Mouse (Mus musculus) cerebellum, adult 11-12 months (tissue): Measurements from ENCODE around the gene Sbds.

Experiments used
- DNase-seq: peaks from one replicate; pipeline ENCODE4 v3.0.0; 2022

The Sbds gene

DNA sequence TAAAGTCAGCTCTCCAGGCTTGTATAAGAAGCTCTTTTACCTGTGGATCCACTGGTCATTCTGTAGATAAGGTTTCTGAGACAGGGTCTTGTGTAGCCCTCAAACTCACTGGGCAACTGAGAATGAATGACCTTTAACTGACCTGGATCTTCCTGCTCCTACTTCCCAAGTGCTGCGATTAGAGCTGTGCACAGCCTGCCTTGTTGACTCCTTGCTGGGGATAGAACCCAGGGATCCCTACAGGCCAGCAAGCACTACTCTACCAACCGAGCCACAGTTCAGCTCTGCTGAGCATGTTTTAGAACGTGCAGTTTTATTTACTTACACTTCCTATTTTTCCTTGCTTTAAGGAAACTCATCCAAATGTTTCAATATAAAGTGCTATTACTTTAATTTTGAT, 57.9 kb downstream of the Sbds start:
- DNase-seq = no peak

DNA sequence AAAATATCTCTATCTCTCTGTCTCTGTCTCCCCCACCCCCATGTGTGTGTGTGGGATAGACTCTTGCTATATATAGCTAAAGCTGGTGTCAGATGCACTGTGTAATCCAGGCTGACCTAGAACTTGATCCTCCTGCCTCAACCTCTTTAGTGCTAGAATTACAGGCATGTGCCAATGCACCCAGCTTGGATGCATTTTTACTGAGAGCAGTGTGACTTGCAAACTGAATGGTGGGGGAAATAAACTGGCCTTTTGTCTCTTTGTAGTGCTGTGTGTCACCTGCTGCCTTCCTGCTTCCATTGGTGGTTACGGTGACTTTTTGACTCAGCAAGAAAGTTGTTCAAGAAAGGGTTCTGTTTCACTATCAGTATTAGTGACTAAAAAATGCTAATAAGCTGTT, 59.0 kb downstream of the Sbds start:
- no peak for DNase-seq
